Mouse (Mus musculus): ENCODE results near the gene Ezr.
"Not testable (repeated sequence)": the region's sequence is repeated elsewhere in the genome, so short reads cannot be mapped to it uniquely, and the experiment has no call there.

Gene Ezr

DNA sequence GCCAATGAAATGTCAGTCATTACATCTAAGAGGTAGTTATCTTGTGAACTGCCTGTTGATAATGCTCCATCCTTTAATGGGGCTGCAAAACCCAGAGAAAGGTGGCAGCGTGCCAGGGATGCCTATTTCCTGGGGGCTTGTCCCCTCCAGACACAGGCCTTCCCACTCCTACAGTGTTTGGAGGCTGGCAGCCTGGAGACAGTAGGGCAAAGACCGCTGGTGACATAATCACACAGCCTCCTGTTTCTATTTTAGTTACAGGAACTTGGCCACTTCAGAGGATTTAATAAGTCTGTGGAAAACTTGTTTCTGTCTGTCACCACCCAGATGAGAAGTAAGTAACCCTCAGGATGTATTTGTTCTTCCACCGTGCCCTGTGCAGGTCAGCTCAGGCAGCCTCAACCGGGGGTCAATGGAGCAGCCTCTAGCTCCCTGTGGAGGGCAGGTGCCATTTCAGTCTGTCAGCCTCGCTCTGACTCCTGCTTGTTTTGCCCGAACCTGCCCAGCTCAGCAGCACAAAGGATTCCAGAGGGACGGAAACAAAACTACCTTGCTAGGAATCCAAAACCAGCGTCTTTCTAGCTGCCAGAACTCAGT lies 79.9 kb downstream of the Ezr start:
- not testable (repeated sequence) for DNase-seq

GRCm38 (mm10) chr17:6700077-6700476 lies 82.5 kb downstream of the Ezr start:
- not testable (repeated sequence) for DNase-seq

DNA sequence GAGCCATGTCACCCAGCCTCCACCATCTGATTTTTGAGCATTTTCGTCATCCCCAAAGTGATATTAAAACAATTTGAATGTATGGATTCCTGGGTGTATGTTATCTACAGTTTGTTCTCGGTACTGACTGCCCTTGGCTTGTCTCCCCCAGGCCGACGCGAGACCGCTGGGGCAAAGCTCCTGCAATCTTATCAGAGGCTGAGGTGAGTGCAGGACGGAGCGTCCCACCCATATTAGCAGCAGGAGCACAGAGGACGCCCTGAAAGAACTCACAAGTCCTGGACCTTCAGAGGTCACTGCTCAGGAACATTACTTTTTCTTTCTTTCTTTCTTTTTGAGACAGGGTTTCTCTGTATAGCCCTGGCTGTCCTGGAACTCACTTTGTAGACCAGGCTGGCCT lies 83.1 kb downstream of the Ezr start:
- DNase-seq, result not testable (repeated sequence)

DNA sequence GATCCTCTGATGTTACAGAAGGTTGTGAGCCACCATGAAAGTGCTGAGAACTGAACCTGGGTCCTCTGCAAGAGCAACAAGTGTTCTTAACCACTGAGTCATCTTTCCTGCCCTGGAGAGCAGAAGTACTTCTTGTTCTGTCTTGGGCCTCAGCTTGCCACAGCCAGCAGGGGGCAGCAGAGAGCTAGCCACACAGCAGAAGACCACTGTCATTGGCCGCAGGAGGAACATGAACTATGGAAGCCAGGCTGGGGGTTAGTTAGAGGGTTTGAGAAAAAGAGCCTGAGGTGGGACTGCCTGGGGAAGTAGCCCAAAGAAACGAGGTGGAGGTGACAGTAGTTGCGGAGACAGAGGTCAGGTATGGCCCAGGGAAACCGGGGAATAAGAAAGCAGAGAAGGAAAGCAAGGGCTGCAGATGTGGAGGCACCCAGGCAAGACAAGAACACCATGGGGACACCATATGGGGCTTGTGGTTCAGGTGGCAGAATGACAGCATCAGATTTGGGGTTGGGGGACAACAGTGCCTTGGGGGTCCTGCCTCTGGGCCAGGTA lies 85.3 kb downstream of the Ezr start:
- DNase-seq, result not testable (repeated sequence)

- DNase-seq, result not testable (repeated sequence)
Measured at GRCm38 (mm10) chr17:6696521-6696920, 86.1 kb downstream of the Ezr start.

DNA sequence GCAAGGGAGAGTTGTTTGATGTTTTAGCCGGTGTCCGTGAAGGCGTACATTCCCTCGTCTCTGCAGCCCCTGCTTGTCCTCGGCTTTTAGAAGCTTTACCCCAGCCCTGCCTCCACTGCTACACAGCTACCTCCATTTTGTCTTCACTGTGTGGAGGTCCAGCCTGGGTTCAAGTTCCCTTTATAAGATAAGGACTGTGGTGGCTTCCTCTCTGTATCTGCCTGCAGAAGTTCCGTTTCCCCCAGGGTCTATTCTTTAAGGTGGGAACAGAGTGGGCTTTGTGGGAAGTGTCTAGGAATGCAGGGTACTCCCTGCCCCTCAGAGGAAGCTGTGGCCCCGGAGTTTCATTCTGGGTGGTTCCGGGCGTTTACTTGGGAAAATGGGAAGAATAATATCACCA lies 86.9 kb downstream of the Ezr start:
- not testable (repeated sequence) for DNase-seq

- peak; percentile 90 for DNase-seq
Measured at GRCm38 (mm10) chr17:6691596-6691995, 91.0 kb downstream of the Ezr start.

- not testable (repeated sequence) for DNase-seq
Measured at GRCm38 (mm10) chr17:6689344-6689743, 93.2 kb downstream of the Ezr start.

Measured in right cerebral cortex, postnatal 4 days (tissue).